12 mouse cellular contexts compared by ENCODE assay signal in genomic region chr1:74025227-74025626, GRCm38 (mm10).
DNase-seq lines count a peak whose midpoint lies in the region; ATAC-seq lines count a peak whose summit lies in the region.
"Had no signal": no experiment of that assay in that cellular context is flagged by ENCODE, and none has a peak within 500 bp of the region (broad histone marks: within the 10 kb centered on the region; RNA-seq: fewer than 3 reads in every experiment).

No protein-coding gene starts in this region.

- H3K4me3 ChIP-seq in hindbrain, embryonic 10.5 days, result no peak overlapping the region
- H3K4me3 ChIP-seq in hindbrain, embryonic 14.5 days (replicated peaks; ENCODE audit: low read length), result no peak overlapping the region
- H3K4me3 ChIP-seq in embryonic facial prominence, embryonic 13.5 days, result no peak overlapping the region
- H3K4me3 ChIP-seq in intestine, embryonic 15.5 days (replicated peaks), result no peak overlapping the region
- H3K4me3 ChIP-seq in liver, embryonic 13.5 days (replicated peaks), result no peak overlapping the region

- peak overlapping the region; percentile 69 for H3K27ac ChIP-seq in hindbrain, embryonic 10.5 days
- H3K27ac ChIP-seq in hindbrain, embryonic 14.5 days, result no peak overlapping the region
- peak overlapping the region; percentile 60 for H3K27ac ChIP-seq in embryonic facial prominence, embryonic 13.5 days
- H3K27ac ChIP-seq in intestine, embryonic 15.5 days, result peak overlapping the region; percentile 74
- H3K27ac ChIP-seq in liver, embryonic 13.5 days, result 0 out of 2 replicates have a peak overlapping the region, but pooled peaks have one; percentile 34
- H3K27ac ChIP-seq: hindbrain, postnatal 0 days; liver, embryonic 14.5 days had no signal

- H3K9me3 ChIP-seq in hindbrain, embryonic 10.5 days, result no peaks in the 10 kb centered on the region
- no peaks in the 10 kb centered on the region for H3K9me3 ChIP-seq in hindbrain, embryonic 14.5 days (ENCODE audit: control insufficient read depth, low read length)
- H3K9me3 ChIP-seq in embryonic facial prominence, embryonic 13.5 days, result no peaks in the 10 kb centered on the region
- H3K9me3 ChIP-seq in intestine, embryonic 15.5 days, result no peaks in the 10 kb centered on the region
- no peaks in the 10 kb centered on the region for H3K9me3 ChIP-seq in liver, embryonic 13.5 days (replicated peaks)

- H3K4me1 ChIP-seq in hindbrain, embryonic 10.5 days (replicated peaks), result peaks cover 58% of the 10 kb centered on the region
- peaks cover 8% of the 10 kb centered on the region for H3K4me1 ChIP-seq in hindbrain, embryonic 14.5 days (replicated peaks; ENCODE audit: control insufficient read depth, insufficient read depth, low read length)
- H3K4me1 ChIP-seq in embryonic facial prominence, embryonic 13.5 days, result peaks cover 62% of the 10 kb centered on the region
- H3K4me1 ChIP-seq in intestine, embryonic 15.5 days (replicated peaks), result peaks cover 56% of the 10 kb centered on the region
- H3K4me1 ChIP-seq in liver, embryonic 13.5 days (replicated peaks), result peaks cover 55% of the 10 kb centered on the region

- no peak for DNase-seq in hindbrain, embryonic 10.5 days (ENCODE audit: low spot score)
- no peak for DNase-seq in hindbrain, embryonic 14.5 days (ENCODE audit: low spot score)
- DNase-seq in liver, embryonic 13.5 days, result no peak
- no peak for DNase-seq in thymus, postnatal 36 days
- no peak for DNase-seq in thymus, adult 18-20 months
- no peak for DNase-seq in thymus, postnatal 14 days
- DNase-seq: cerebellum, adult 18-20 months had no signal

- WGBS in hindbrain, embryonic 10.5 days, result 55% methylated on average over 6 of the region's 6 CpGs
- WGBS in hindbrain, embryonic 14.5 days, result 61% methylated on average over 6 of the region's 6 CpGs
- 35% methylated on average over 6 of the region's 6 CpGs for WGBS in embryonic facial prominence, embryonic 13.5 days
- WGBS in intestine, embryonic 15.5 days, result 18% methylated on average over 6 of the region's 6 CpGs
- 14% methylated on average over 6 of the region's 6 CpGs for WGBS in liver, embryonic 13.5 days (ENCODE audit: insufficient replicate concordance)

- H3K9ac ChIP-seq in hindbrain, embryonic 14.5 days, result no peak overlapping the region
- 0 out of 2 replicates have a peak overlapping the region, but pooled peaks have one; percentile 21 for H3K9ac ChIP-seq in embryonic facial prominence, embryonic 13.5 days
- no peak overlapping the region for H3K9ac ChIP-seq in intestine, embryonic 15.5 days
- no peak overlapping the region for H3K9ac ChIP-seq in liver, embryonic 13.5 days
- H3K9ac ChIP-seq: liver, embryonic 14.5 days had no signal

- no peak overlapping the region for H3K4me2 ChIP-seq in hindbrain, embryonic 14.5 days (replicated peaks)
- H3K4me2 ChIP-seq in embryonic facial prominence, embryonic 13.5 days, result no peak overlapping the region
- no peak overlapping the region for H3K4me2 ChIP-seq in intestine, embryonic 15.5 days (replicated peaks)
- no peak overlapping the region for H3K4me2 ChIP-seq in liver, embryonic 13.5 days

- no peaks in the 10 kb centered on the region; the same call in 1 of the 2 replicates for H3K27me3 ChIP-seq in hindbrain, embryonic 10.5 days (ENCODE audit: insufficient read depth, poor library complexity, severe bottlenecking)
- no peaks in the 10 kb centered on the region for H3K27me3 ChIP-seq in hindbrain, embryonic 14.5 days (ENCODE audit: control insufficient read depth, insufficient read depth, low read length)
- H3K27me3 ChIP-seq in embryonic facial prominence, embryonic 13.5 days, result no peaks in the 10 kb centered on the region
- H3K27me3 ChIP-seq in intestine, embryonic 15.5 days (replicated peaks), result no peaks in the 10 kb centered on the region
- no peaks in the 10 kb centered on the region for H3K27me3 ChIP-seq in liver, embryonic 13.5 days

- no peaks in the 10 kb centered on the region for H3K36me3 ChIP-seq in hindbrain, embryonic 10.5 days
- no peaks in the 10 kb centered on the region for H3K36me3 ChIP-seq in hindbrain, embryonic 14.5 days (replicated peaks; ENCODE audit: control insufficient read depth, insufficient read depth)
- H3K36me3 ChIP-seq in embryonic facial prominence, embryonic 13.5 days, result no peaks in the 10 kb centered on the region
- no peaks in the 10 kb centered on the region for H3K36me3 ChIP-seq in intestine, embryonic 15.5 days
- no peaks in the 10 kb centered on the region for H3K36me3 ChIP-seq in liver, embryonic 13.5 days

- ATAC-seq in hindbrain, embryonic 14.5 days (ENCODE audit: low FRiP score), result no peak
- no peak for ATAC-seq in embryonic facial prominence, embryonic 13.5 days (ENCODE audit: insufficient number of reproducible peaks, insufficient read depth, low FRiP score, low TSS enrichment, low read depth)
- ATAC-seq in intestine, embryonic 15.5 days, result peak; percentile 21; the same call in 1 of the 2 replicates
- ATAC-seq in liver, embryonic 13.5 days (ENCODE audit: low read depth), result no peak
- ATAC-seq: activated CD4-positive, CD25-positive, alpha-beta regulatory T cell, adult 4 months; hindbrain, postnatal 0 days had no signal
